Mouse (Mus musculus): ENCODE measurements around the gene 1700024G13Rik.

- TF ChIP-seq POLR2A (IDR thresholded peaks at IDR 0.05; ENCODE audit: insufficient read depth, low read depth, low read length) (no peak), CTCF (IDR thresholded peaks at IDR 0.05; ENCODE audit: insufficient read depth, low read depth, low read length) (no peak)
Observed at GRCm38 (mm10) chr14:32347307-32347706, 40.9 kb downstream of the 1700024G13Rik start.

All from olfactory bulb, adult 2 months (tissue).